Mouse (Mus musculus) G1E-ER4 (cell line): ENCODE data around the gene Cela3b. TPM values are rescaled to one million over a fixed set of nuclear protein-coding genes. Genes with fewer than 3 reads are reported as not detected.

Experiments
- GATA1 ChIP-seq: IDR thresholded peaks from one replicate; pipeline ENCODE4 v1.8.0; 2012; ENCODE audit warnings: low read length, inconsistent platforms
- polyA plus RNA-seq: library from polyadenylated mRNA; stranded (reverse); fragments of >175 nt; gene quantifications from 2 replicates; pipeline ENCODE4 v1.2.3, GENCODE M21; 2012

Gene Cela3b
- polyA plus RNA-seq = not detected in 2 replicates

GRCm38 (mm10) chr4:137430502-137430901 is at the start of gene Cela3b:
Gene Cela3b (minus strand): TSS chr4:137430540.
- TF ChIP-seq GATA1 = no peak

DNA sequence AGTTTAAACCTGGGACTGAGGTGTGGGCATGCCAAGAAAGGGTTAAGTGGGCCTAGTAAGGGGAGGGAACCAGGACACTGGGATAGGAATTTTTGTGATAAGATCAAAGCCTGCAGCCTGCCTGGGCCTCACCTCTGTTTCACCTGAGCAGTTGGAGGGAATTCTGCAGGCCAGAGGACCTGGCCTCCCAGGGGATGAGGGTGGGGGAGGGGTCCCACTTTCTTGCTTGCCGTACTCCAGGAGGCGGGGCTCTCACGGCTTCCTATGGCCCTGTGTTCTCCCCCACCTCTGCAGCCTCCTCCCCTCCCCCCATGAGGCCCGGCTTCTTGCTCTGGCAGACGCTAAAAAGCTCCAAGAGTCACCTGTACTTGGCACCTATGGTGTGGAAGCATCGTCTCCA is 49.4 kb upstream of the Cela3b start:
- no peak for TF ChIP-seq GATA1

DNA sequence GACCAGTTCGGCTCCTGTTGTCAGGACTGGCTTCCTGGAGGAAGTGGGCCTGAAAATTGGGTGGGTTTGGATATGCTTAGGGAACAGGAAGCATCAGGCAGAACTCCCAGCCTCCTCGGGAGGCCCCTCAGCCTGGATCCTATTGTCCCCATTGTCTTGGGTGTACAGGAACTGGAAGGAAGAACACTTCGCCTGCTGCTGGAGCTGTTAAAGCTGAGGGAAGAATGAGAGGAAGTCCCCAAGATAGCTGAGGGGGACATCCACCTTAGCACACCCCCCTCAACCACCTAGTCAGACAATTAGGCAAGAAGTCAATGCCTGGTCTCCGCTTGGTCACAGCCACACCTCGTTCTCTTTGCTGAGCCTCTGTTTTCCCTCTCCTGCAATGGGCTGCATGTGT is 48.0 kb upstream of the Cela3b start:
- no peak for TF ChIP-seq GATA1

- TF ChIP-seq GATA1 = no peak
Observed at GRCm38 (mm10) chr4:137477611-137478010, 47.3 kb upstream of the Cela3b start.

DNA sequence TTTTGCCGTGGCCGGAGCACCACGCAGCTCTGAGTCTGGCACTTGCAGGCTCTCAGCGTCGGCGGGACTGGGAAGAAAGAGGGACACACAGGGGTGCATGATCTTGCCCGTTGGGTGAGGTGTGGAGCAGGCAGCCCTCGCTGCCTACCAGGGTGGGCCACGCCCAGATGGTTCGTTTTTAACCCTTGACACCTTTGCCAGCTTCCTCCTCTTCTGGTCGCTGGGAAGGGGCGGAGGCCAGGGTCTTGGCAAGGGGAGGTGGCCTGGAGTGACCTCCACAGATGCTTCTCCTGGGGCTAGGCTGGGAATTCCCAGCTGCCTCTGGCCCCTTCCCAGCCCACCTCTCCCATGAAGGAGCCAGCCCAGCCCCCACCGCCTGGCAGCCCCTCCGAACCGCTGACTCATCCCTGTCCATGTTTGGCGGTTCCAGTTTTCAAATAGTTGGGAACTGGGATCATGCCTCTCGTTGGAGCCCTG is 46.5 kb upstream of the Cela3b start:
- TF ChIP-seq GATA1 = no peak

- no peak for TF ChIP-seq GATA1
Observed at GRCm38 (mm10) chr4:137476065-137476760, 45.9 kb upstream of the Cela3b start.

DNA sequence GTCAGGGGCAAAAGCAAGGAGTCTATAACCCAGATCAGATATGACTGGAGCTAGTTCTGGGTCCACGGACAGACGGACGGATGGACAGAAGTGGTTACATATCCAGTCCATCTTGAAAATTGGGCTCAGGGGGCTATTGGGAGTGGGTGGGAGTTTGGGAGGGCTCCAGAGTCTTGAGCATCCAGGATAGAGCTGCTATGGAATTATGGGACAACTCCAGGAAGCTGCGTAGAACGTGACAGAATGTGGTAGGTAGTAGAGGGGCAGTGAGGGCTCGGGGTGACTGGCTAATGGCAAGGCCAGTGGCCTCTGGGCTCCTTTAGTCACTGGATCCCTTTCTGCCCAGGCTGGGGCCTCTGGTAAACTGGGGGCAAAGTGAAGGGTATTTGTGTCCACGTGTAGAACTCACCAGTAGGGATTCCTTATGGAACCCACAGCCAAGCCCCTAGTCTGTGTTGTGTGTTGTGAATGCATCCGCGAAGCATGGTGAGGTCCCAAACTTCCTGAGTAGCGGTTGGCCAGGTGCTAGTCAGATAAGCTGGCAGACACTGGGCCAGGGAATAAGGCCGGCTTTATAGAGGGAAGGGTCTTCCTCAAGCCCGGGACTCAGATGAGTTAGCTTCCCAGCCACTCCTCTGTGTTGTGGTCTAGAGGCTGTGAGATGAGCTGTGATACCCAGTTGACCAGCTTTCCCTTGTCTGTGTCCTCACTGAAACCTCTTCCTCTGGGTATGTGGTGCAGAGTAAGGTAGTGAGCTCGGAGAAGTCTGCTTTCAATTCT is 45.1 kb upstream of the Cela3b start:
- no peak for TF ChIP-seq GATA1

DNA sequence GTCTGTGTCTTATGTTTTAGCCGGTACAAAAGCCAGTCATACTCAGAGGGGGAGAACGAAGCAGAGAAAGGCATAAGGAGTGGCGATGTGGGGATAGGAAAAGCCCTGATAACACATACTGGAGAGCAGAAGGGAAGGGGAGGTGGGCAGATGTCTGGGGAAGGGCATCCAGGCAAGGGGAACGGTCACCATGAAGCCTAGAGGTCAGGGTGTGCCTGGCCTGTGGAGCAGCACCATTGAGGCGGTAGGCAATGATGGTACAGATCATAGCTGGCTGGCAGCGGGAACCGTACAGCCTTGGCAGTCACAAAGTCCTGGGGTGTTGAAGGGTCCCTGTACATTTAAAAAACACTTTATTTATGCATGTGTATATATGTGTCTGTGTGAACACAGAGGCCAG is 44.4 kb upstream of the Cela3b start:
- no peak for TF ChIP-seq GATA1

DNA sequence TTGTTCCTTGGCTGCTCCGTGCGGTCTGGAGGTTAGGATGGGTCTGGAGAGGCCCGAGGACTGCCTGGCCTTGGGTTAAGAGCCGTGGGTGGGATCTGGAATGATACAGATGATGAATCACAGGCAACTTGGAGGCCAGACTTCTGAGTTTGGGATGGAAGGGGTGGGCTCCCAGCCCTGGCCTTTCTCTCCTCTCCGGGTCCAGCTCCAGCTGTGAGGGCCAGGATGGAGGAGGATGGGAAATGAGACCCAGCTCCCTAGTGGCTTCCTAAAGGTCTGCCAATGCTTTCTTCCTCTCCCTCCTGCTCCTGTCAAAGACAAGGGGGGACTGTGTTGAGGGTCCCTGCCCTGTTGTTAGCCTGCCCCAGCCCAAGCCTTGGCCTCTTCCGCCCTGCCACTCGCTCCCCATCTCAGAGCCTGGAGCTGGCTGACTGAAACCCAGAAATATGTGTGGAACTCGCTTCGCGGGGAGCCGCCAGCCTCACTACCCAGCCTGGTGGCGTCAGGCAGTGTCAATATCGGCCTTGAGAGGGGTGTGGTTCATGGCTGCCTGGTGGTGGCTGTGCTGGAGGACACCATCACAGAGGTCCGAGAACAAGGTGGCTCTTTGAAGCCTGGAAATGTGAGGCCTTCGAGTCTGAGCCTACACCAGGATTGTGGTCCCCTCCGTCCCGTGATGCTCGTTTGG is 43.5 kb upstream of the Cela3b start:
- no peak for TF ChIP-seq GATA1

DNA sequence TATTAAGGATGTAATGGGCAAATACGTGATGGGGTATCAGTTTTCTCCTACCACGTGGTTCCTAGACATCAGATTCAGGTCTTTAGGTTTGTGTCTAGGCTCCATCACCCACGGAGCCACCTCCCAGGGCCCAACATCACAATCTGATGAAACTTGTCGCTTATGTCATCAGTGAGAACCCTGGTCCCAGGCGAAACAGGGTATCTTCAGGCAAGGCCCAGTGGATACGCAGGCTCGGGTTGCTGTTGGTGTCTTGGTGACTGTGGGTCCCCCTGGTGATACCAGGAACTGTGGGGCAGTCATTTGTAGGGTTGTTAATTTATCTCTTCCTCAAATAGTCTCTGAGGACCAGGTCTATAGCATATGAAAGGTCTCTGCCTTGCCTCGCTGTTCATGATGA is 42.9 kb upstream of the Cela3b start:
- no peak for TF ChIP-seq GATA1

GRCm38 (mm10) chr4:137471326-137471725 is 41.0 kb upstream of the Cela3b start:
- TF ChIP-seq GATA1 = no peak

GRCm38 (mm10) chr4:137470701-137471317 is 40.5 kb upstream of the Cela3b start:
- TF ChIP-seq GATA1 = no peak

DNA sequence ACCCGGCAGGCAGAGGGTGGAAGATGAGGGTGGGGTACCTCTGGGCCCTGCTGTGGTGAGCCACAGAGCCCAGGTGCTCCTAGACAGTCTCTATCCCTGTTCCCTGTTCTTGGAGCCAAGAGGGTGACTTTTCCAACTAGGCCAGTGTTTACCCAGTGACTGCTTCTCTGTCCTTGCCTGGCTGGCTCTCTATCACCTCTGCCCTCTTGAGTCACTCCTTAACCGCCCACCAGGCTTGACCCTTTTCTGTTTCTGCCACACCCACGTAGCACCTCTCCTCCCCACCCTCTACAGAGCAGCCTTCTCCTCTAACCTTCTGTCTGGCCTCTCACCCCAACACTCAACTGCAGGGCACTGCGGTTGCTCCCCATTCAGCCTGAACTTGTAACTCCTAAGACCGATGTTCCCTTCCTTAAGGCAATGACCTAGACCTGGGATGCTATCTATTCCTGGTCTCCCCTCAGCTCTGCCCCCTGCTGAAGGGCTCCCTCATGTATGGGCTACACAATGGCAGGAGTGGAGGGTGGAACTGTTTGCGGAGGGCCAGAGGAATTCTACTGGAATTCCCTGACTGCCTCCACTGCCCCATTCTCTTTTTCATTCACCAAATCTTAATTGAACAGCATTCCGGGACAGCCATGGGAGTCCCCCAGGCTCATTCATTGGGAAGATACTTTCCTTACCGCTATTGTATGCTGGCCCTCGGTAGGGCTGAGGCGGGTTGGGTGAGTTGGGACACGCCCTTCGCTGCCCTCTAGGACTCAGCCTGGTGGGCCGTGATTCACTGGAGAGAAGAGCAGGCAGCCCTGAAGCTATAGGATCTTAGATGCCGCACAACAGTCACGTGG is 39.7 kb upstream of the Cela3b start:
- TF ChIP-seq GATA1 = no peak

DNA sequence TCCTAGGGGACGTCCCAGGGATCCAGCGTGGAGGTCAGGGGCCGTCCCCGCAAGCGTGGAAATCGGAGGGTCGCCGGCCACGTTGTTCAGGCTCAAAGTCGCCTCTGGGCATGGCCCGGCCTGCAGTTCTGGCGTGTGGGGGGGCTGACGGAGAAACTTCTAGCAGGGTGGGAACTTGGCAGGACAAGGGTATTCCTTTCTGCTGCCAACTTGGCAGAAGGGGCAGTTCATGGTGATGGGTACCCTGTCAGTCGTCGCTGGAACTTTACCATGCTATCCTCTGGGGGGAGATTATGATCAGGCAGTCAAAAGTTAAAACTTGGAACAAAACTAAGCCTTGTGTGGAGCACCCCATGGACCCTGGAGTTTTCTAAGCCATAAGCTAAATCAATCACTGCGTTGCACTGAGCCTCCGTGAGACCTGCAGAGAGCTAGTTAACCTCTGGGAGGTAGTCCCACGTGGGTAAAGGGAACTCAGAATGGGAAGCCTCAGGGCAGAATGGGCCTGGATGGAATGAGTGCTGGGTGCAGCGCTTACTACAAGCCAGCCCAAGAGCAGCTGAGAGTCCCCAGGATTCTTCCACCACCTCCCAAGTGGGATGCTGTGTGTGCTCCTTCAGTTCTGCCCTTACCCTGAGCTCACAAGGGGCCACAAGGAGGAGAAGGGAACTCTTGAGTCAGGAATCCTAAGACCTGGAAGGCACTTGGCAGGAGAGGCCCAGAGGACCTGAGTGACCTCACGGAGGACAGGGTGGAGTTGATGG is 38.9 kb upstream of the Cela3b start:
- TF ChIP-seq GATA1 = no peak
